Mouse (Mus musculus): ENCODE results near the gene Dync2h1.
"Not testable (repeated sequence)": the region's sequence is repeated elsewhere in the genome, so short reads cannot be mapped to it uniquely, and the experiment has no call there.

Gene Dync2h1

DNA sequence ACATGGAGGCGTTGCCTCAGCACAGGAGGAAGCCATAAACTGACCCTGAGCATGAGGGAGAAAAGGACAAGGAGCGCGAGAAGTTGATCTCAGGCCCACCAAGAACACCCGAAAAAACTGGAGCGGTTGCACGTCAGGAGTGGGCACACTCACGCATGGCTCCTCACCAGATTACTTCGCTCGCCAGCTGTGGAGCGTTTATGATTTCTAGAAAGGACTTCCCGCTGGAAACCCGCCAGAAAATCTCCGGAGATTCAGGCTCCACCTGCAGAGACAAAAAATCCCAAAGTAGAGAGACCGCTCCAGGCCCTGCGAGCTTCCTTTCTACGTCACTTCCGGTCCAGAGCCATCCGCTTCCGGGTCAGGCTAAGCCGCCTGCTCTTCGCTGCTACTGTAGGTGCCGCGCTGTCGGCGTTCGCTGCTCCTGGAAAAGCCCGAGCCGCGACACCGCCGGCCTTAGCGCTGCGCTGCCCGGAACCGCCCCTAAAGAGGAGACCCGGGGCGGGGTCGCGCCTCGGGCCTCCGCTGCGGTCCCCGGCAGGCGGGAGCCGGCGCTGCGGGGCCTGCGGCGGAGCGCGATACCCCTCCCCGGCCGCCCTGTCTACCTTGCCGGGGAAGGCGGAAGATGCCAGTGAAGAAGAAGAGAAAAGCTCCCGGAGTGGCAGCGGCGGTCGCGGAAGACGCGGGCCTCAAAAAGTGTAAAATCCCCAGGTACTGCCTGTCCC lies at the start of gene Dync2h1, which contains the start of gene Dcun1d5:
TSS of gene Dync2h1 (minus strand) at position 275 of the 725 bp plus-strand sequence.
TSS of gene Dcun1d5 (plus strand) at position 349 of the 725 bp plus-strand sequence.
- peak; percentile 93 for DNase-seq

DNA sequence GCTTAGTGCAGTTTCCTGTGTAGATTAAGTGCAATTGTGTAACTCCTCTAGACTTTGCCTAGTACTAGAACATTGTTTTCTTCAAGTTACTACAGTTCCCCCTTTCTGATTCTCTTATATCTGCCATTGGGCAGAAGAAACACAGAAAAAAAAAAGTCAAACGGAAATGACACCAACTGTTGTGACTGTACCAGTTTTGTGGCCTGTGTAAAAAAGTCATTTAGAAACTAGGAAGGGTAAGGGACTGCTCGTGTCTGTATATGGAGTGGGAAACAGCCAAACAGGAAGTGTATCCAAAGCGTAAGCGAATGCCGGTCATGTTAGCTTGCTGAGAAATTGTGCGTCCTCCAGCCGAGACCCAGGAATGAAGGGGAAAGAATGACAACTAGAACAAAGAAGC lies 37.2 kb upstream of the Dync2h1 start:
- no peak for DNase-seq

DNA sequence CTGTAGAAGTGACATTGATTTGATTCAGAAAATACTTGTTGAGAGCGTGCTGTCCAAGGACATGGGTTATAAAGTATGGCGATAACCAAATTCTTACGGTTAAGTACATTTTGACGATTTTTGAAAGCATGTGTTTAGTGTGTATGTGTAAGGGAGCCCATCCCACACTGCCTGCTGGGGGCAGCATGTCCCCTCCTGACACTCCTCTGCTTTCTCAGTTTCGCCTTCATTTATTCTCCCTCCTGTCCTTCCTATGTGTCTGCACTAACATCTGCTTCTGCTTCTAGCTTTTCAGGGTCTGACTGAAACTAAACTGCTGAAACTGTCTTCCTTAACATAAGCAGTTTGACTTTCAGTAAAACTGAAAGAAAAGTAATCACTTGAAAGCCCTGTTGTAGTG lies 36.8 kb upstream of the Dync2h1 start:
- peak; percentile 9 for DNase-seq

DNA sequence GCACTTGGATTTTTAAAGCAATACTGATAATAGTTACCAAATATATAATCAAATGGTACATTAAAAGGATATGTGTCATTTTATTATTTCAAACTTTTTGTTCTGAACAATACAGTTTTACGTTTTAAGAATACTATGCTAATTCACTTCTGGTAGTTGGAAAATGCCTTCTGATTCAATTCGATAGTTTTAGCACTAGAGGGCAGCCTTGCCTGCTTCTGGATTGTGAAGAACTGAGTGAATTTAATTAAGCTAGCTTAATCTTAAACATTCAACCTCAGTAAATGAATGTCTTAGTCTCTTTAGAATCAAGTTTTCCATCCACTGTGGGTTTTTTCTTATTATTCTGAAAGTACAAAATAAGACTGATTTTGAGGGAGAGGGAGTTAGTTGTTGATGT lies 32.0 kb upstream of the Dync2h1 start:
- DNase-seq = no peak

DNA sequence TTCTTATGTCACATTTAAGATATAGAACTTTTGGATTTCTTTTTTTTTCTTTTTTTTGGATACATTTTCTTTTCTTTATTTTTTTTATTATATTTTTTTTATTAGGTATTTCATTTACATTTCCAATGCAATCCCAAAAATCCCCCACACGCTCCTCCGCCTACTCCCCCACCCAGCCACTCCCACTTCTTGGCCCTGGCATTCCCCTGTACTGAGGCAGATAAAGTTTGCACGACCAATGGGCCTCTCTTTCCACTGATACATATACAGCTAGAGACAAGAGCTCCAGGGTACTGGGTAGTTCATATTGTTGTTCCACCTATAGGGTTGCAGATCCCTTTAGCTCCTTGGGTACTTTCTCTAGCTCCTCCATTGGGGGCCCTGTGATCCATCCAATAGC lies 6.4 kb upstream of the Dync2h1 start:
- not testable (repeated sequence) for DNase-seq

DNA sequence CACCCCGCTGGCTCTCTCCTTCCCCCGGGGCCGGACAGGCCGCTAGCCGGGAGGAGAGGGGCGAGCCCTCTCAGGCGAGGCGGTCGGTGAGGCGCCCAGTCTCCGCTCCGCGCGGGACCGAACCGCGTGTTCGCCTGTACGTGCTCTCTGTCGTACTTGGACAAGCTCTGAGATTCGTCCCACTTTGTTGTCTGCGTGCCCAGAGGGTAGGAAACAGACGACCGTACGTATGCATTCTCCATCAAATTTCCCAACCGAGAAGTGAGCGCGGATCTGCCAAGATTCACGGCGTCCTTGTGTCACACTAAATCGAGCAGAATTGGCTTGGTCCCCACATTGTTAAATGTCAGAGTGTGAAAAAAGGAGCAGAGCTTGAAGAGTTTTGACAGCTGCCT lies 648 bp upstream of the Dync2h1 start:
- DNase-seq = peak; percentile 32

DNA sequence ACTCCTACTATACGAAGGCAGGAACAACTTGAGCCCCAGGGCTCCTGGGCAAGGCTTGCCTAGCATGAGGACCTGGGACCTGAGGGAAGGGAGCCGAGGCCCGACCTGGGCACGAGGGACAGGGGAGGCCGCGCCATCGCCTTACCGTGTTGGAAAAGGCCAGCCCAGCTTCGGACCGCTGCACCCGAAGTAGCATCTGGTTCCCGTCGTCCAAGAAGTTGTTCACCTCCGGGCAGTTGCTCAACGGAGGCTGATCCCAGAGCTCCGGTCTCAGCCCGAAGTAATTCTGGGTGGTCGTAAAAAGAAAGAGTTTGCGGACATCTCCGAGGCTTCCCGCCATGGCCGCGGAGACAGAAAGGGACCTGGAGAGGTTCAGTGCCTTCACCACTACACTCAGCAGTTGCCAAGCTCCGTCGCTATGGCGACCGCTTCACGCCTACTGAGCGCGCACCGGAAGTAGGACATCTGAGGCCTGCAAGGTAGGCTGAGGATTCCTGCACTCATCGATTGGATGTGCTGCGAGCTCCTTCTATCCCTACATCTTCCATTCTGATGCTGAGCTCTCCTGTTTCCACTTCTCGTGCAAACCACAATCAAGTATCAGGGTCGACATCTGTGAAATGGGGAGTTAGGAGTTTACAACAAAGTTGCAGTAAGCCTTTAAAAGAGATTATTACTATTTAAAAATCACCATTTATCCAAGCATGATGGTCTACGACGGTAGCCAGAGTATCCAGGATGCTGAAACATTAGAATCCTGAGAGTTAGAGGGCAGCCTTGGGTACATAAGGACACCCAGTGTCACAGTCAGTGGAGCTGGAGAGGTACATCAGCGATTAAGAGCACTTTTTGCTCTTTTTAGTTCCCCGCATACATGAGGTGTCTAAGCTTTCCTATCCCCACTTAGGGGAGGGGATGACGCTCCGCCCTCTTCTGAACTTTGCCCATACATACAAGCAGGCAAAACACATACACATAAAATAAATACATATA lies 7.3 kb downstream of the Dync2h1 start:
- peak; percentile 90 for DNase-seq

DNA sequence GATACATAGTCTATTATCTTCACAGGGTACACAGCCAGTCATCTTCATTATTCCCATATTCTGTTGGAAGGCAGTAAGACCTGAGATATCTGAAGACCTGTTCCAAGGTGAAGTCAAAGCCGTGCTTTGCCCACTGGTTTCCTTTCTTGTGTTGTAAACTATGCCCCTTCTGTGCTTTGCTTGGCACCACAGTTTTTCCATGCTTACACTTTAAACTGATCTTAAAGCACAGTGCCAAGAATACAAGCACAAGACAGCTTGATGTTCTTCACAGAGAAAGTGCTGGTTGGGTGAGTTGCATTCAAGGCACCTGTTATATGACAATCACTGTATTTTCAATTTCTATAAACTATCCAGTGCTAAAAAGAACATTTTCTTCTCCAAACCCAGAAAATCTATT lies 10.5 kb downstream of the Dync2h1 start:
- DNase-seq = no peak

DNA sequence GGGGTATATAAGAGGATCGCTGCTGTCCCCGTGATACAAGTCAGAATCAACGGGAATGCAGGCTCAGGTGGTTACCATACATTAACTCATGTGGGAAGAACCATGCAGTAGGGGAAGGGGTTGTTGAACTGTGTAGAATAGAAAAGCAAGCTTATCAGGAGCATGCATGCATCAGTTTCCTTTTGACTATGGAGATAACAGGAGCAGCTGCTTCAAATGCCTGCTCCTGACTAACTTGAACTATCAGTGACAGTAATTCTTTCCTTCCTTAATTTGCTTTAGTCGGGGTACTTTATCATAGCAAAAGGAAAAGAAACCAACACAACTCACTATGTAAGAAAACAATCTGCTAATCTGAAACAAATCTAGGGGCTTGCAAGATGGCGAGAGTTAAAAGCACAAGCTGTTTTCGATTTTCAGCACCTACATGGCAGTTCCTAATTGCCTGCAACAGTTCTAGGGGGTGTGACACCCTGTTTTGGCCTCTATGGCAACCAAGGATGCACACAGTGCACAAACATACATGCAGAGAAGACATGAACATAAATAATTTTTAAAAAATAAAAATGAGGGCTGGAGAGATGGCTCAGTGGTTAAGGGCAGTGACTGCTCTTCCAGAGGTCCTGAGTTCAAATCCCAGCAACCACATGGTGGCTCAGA lies 16.8 kb downstream of the Dync2h1 start:
- no peak for DNase-seq

DNA sequence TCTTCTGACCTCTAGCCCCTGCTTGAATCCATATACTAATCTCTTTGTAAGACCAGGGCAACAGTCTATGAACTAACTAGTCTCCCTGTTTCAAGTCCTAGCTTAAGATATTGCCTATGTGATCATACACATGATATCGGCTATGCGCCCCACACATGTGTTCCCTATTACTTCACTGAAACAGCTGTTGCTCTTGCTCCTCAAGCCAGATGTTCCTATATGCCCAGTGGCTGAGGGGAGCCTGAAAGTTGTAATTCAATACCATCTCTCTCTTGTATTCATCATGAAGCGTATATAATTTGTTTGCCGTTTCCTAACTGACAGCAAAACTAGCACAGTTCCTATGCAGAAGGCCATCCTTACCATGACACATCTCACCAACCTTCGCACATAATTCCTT lies 23.6 kb downstream of the Dync2h1 start:
- DNase-seq = no peak

DNA sequence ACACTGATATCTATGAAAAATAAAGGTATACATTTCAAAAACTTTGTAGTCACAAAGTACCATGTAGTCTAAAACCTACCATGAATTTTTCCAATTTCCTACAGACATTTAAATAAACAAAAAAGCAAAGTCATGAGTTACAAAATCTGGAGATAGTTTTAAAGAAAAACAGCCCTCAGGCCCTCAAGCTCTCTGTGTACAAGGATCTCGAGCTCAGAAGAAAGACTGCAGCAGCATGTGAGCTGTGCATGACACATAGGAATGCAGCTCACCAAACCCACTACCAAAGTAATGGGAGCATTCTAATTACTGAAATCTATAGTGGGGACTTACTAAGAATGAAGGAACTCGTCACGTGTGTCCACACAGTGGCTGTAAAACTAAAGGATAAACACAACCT lies 24.5 kb downstream of the Dync2h1 start:
- DNase-seq = no peak

DNA sequence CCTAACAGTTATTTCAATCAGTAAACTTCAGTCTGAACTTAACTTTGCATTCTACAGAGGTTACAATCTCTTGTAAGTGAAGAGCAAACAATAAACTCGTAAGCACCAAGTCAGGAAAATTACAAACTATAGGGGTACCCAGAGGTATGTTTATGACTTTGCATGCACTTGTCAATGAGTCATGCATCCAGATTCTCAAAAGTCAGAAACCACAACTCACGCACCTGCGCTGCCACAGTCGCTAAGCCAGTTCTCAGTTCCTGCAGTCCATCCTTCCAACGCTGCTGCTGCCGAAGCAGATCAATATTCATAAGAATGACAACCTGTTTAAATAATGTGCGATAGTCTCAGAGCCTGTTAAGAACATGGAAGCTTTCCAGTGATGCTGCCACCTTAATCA lies 25.6 kb downstream of the Dync2h1 start:
- DNase-seq = no peak

DNA sequence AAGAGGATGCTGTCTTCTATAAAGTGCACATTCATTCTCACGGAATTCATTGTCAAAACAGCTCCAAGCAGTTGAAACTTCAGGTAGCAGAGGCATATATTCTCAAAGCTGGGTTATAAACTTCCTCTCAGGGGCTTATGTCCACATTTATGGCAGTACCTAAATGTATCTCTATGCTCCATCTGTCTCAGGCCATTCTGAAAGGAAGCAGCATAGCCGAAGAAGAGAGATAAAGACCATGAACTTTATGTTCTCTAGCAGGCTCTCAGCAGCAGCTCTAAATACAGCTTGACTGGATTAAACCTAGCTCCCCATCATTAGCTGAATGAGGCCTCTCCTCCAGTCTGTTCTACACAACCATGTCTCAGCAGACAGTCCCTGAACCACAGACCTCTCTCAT lies 29.9 kb downstream of the Dync2h1 start:
- no peak for DNase-seq

DNA sequence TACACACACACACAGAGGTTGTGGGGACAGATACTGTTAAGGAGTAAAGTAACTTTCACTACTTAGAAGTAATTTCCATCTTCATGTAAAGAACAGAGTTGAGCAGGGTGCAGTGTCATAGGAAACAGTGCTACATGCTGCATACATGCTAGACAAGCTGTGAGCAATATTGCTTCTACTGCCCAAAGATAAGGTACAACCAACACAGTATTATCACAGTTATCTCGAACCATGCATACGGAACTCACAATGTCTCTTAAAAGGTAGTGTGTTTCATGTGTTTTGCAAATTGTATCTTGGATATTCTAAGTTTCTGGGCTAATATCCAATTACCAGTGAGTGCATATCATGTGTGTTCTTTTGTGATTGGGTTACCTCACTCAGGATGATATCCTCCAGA lies 61.4 kb downstream of the Dync2h1 start:
- no peak for DNase-seq

DNA sequence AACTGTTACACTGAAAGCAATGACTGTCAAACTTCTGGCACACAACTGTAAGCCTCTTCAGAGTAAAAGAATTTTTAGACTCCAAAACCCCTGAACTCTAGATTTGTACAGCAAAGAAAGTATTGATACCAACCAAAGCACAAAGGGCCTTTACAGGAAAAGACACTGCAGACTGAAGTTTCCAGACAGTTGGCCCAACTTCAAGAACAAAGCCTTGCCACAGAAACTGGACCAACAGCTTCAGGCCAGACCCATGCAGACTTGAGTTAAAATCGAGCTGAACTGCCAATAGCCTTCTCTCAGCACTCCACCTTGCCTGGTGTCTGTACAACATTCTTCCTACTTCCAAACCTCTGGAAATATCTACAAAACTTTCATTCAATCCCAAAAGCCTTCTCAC lies 74.1 kb downstream of the Dync2h1 start:
- DNase-seq = no peak

DNA sequence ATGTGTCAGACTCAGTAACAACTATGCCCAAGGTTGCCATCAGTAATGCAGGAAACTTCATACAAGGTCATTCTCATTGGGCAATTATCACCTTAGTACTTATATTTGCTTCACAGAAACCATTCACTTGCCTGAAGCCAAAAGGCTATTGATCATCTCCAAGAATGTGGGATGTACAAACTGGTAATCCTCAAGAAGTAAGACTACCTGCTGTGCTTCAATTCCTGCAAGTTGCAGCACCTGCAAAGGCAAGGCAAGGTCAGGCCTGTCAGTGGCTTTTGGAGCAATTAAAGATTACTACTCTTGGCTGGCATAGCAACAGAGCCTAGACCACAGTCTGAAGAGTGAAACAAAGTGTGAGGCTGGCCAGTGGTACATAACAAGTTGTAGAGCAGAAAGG lies 82.9 kb downstream of the Dync2h1 start:
- DNase-seq = no peak

DNA sequence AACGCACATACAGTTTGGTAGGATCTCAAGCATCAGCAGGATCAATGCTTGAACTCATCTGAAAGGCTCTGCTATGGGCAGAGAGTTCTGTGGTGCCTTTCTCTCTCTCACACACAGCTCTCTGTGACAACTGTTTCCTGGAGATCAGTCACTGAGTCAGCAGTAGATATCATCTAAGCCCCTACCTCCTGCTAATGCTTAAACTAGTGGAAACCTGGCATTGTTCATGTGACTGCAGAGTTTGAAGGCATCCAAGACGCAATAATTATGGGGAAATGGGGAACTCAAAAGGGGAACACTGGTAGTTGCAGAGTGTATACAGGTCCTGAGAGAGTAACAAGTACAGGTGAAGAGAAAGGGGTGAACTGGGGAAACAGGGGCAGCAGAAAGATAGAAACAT lies 109.6 kb downstream of the Dync2h1 start:
- DNase-seq = no peak

DNA sequence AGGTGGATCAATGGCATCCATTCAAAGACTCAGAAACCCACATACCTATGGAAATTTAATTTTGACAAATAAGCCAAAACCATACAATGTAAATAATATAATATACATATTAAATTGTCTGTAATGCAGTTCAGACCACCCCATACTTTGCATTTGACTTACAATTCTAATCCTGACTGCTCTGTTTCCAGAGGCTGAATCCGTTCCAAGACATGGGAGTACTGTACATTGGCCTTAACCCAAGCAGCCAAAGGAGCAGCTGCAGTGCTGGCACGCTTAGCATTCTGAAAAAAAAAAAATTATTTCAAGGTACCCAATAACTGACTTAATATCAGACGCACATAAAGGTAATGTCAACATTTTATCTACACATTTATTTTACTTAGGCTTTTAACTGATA lies 113.4 kb downstream of the Dync2h1 start:
- DNase-seq = no peak

DNA sequence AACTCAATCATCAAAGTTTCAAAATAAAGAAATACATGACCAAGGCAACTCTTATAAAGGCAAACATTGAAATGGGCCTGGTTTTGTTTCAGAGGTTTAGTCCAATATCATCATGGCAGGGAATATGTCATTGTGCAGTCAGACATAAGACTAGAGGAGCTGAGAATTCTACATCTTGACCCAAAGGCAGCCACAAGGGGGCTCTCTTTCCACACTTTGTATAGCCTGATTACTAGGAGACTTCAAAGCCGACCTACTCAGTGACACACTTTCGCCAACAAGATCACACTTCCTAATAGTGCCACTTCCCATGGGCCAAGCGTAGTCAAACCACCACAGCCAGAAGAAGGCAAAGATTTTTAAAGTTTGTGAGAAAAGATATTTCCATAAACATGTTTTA lies 133.7 kb downstream of the Dync2h1 start:
- DNase-seq = no peak

DNA sequence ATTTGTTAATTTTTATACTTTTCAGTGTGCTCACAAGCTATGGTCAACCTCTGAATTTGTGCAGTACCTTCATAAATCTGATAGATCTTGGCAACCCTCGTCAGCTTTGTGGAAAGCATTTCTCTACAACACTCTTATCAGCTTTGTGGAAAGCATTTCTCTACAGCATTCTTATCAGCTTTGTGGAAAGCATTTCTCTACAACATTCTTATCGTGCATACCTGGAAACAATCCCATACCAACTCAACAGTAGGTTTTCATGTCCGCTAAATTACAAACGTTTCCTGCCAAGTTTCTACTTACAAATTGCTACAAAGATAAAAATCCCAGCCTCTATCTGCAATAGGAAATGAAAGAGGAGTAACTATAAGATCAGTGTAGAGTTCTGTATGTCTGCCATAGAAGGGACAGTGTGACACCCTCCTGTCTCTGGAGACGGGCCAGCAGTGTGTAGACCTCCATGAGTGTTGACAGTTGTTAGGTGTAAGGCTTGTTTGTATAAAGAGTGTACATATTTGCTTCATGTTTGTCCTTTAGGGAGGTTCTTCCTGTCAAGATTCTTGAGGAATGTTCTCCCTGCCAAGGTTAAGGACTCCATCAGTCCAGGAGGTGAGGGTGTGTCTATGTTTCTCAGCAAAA lies 141.5 kb downstream of the Dync2h1 start:
- DNase-seq = no peak

DNA sequence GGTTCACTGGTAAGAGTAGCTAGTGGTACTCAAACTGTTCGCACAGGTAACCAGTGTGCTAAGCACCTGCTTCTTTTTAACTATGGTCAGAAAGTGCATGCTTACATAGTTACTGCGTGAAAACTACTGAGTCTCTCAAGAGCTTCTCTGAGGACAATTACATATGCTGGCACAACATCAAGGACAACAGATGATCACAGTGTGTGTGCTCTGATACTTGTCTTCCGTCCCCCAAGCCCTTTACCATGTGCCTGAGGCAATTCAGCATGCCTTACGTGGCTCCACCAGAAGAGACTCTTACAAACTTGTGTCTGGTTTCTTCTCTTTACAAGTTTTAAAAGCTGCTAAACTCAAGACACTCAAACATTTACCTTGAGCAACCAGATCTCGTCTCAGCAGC lies 143.0 kb downstream of the Dync2h1 start:
- DNase-seq = no peak

DNA sequence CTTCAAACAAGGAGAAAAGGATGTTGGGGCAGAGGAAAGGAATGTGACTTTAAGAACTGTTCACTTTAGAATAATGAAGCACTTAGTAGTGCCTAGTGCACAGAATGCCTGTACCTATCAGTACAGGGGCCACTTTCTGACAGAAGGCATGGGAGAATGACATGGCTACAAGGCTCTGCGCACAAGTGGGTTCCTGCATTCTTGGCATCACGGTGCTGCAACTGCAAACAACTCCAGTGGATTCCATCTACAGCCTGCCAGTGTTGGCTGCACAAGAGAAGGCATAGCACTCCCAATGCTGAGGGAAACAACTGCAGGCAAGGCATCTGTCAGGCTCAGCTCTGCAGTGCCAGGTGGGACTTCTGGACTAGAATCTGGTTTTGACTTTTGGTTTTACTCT lies 151.7 kb downstream of the Dync2h1 start:
- DNase-seq = no peak

DNA sequence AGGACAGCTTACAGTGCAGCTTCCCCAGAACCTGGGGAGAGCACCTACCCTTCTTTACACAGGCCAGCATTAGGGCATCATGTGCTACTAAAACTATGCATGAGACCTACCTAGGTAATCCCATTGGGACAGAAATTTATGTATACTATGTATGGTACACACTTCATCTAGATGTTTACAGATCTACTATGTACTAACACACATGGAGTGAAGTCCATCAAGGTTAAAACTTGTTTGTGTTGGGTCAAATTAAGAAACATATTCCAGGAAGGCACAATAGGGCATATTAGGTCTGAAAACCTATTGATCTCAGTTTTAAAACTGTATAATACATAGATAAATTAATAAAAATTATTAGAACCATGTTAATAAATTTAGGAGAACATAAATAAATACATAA lies 168.6 kb downstream of the Dync2h1 start:
- no peak for DNase-seq
